Mouse (Mus musculus): ENCODE data around the gene Atf7ip. TPM values are rescaled to one million over a fixed set of nuclear protein-coding genes. Genes with fewer than 3 reads are reported as not detected.

Gene Atf7ip
- polyA plus RNA-seq, 1 experiment from 2014 or later, result 66.6 TPM

- Histone ChIP-seq H3K36me3 (ENCODE audit: control insufficient read depth, insufficient read depth, low read length) (peaks cover 3% of the 10 kb centered on the region; the same call in 1 of the 2 replicates), H3K27ac (ENCODE audit: low read depth, low read length) (no peak overlapping the region), H3K9me3 (ENCODE audit: control insufficient read depth, low read length) (no peaks in the 10 kb centered on the region; the same call in 1 of the 2 replicates), H3K27me3 (ENCODE audit: control insufficient read depth, insufficient read depth, low read length) (no peaks in the 10 kb centered on the region), H3K4me2 (ENCODE audit: low read depth, low read length, severe bottlenecking) (no peak overlapping the region), H3K4me1 (replicated peaks; ENCODE audit: control insufficient read depth, insufficient read depth, low read length) (no peaks in the 10 kb centered on the region), H3K4me3 (ENCODE audit: low read depth, low read length) (no peak overlapping the region), H3K9ac (ENCODE audit: low read length) (no peak overlapping the region)
- ATAC-seq (replicated peaks; ENCODE audit: low FRiP score), result 0 out of 2 replicates have a peak, but pooled peaks have one; percentile 32
- 98% methylated on average over 3 of the region's 3 CpGs for WGBS
- no peak for DNase-seq (ENCODE audit: low spot score)
Measured at GRCm38 (mm10) chr6:136612312-136612711, 106.3 kb downstream of the Atf7ip start.

GRCm38 (mm10) chr6:136614156-136614555 lies 108.2 kb downstream of the Atf7ip start:
- Histone ChIP-seq H3K4me3 (ENCODE audit: low read depth, low read length) (no peak overlapping the region), H3K4me1 (replicated peaks; ENCODE audit: control insufficient read depth, insufficient read depth, low read length) (no peaks in the 10 kb centered on the region), H3K27ac (ENCODE audit: low read depth, low read length) (no peak overlapping the region), H3K36me3 (ENCODE audit: control insufficient read depth, insufficient read depth, low read length) (peaks cover 3% of the 10 kb centered on the region; the same call in 1 of the 2 replicates), H3K27me3 (ENCODE audit: control insufficient read depth, insufficient read depth, low read length) (no peaks in the 10 kb centered on the region), H3K9ac (ENCODE audit: low read length) (no peak overlapping the region), H3K4me2 (ENCODE audit: low read depth, low read length, severe bottlenecking) (no peak overlapping the region), H3K9me3 (ENCODE audit: control insufficient read depth, low read length) (no peaks in the 10 kb centered on the region; the same call in 1 of the 2 replicates)
- no peak for ATAC-seq (replicated peaks; ENCODE audit: low FRiP score)
- no peak for DNase-seq (ENCODE audit: low spot score)
- 90% methylated on average over 3 of the region's 3 CpGs for WGBS

- Histone ChIP-seq H3K27me3 (ENCODE audit: control insufficient read depth, insufficient read depth, low read length) (no peaks in the 10 kb centered on the region), H3K4me3 (ENCODE audit: low read depth, low read length) (no peak overlapping the region), H3K36me3 (ENCODE audit: control insufficient read depth, insufficient read depth, low read length) (no peaks in the 10 kb centered on the region), H3K27ac (ENCODE audit: low read depth, low read length) (no peak overlapping the region), H3K4me1 (replicated peaks; ENCODE audit: control insufficient read depth, insufficient read depth, low read length) (no peaks in the 10 kb centered on the region), H3K9ac (ENCODE audit: low read length) (no peak overlapping the region), H3K4me2 (ENCODE audit: low read depth, low read length, severe bottlenecking) (no peak overlapping the region), H3K9me3 (ENCODE audit: control insufficient read depth, low read length) (no peaks in the 10 kb centered on the region)
- DNase-seq (ENCODE audit: low spot score), result peak; percentile 89
- peak; percentile 80 for ATAC-seq (replicated peaks; ENCODE audit: low FRiP score)
- 55% methylated on average over 17 of the region's 17 CpGs for WGBS
Measured at GRCm38 (mm10) chr6:136620361-136621139, 114.6 kb downstream of the Atf7ip start.

GRCm38 (mm10) chr6:136625421-136625820 lies 119.5 kb downstream of the Atf7ip start:
- Histone ChIP-seq H3K27ac (ENCODE audit: low read depth, low read length) (no peak overlapping the region), H3K27me3 (ENCODE audit: control insufficient read depth, insufficient read depth, low read length) (0 out of 2 replicates have a peak, but pooled peaks cover 2% of the 10 kb centered on the region), H3K9me3 (ENCODE audit: control insufficient read depth, low read length) (no peaks in the 10 kb centered on the region), H3K4me1 (replicated peaks; ENCODE audit: control insufficient read depth, insufficient read depth, low read length) (no peaks in the 10 kb centered on the region), H3K4me2 (ENCODE audit: low read depth, low read length, severe bottlenecking) (no peak overlapping the region), H3K36me3 (ENCODE audit: control insufficient read depth, insufficient read depth, low read length) (no peaks in the 10 kb centered on the region), H3K9ac (ENCODE audit: low read length) (no peak overlapping the region), H3K4me3 (ENCODE audit: low read depth, low read length) (no peak overlapping the region)
- no peak for ATAC-seq (replicated peaks; ENCODE audit: low FRiP score)
- DNase-seq (ENCODE audit: low spot score), result no peak
- 92% methylated on average over 12 of the region's 12 CpGs for WGBS

GRCm38 (mm10) chr6:136629639-136630038 lies 123.7 kb downstream of the Atf7ip start:
- Histone ChIP-seq H3K9me3 (ENCODE audit: control insufficient read depth, low read length) (no peaks in the 10 kb centered on the region), H3K27ac (ENCODE audit: low read depth, low read length) (no peak overlapping the region), H3K4me3 (ENCODE audit: low read depth, low read length) (no peak overlapping the region), H3K4me1 (replicated peaks; ENCODE audit: control insufficient read depth, insufficient read depth, low read length) (no peaks in the 10 kb centered on the region), H3K9ac (ENCODE audit: low read length) (no peak overlapping the region), H3K36me3 (ENCODE audit: control insufficient read depth, insufficient read depth, low read length) (no peaks in the 10 kb centered on the region), H3K4me2 (ENCODE audit: low read depth, low read length, severe bottlenecking) (no peak overlapping the region), H3K27me3 (ENCODE audit: control insufficient read depth, insufficient read depth, low read length) (peaks cover 6% of the 10 kb centered on the region)
- 85% methylated on average over 5 of the region's 5 CpGs for WGBS
- no peak for ATAC-seq (replicated peaks; ENCODE audit: low FRiP score)
- no peak for DNase-seq (ENCODE audit: low spot score)

- ATAC-seq (replicated peaks; ENCODE audit: low FRiP score) (no peak), DNase-seq (ENCODE audit: low spot score) (no peak)
- 89% methylated on average over 8 of the region's 8 CpGs for WGBS
- peaks cover 6% of the 10 kb centered on the region for H3K27me3 ChIP-seq (ENCODE audit: control insufficient read depth, insufficient read depth, low read length)
- no peak overlapping the region for H3K4me3 ChIP-seq (ENCODE audit: low read depth, low read length)
- H3K9me3 ChIP-seq (ENCODE audit: control insufficient read depth, low read length), result no peaks in the 10 kb centered on the region
- no peak overlapping the region for H3K4me2 ChIP-seq (ENCODE audit: low read depth, low read length, severe bottlenecking)
- H3K36me3 ChIP-seq (ENCODE audit: control insufficient read depth, insufficient read depth, low read length), result no peaks in the 10 kb centered on the region
- no peak overlapping the region for H3K9ac ChIP-seq (ENCODE audit: low read length)
- no peaks in the 10 kb centered on the region for H3K4me1 ChIP-seq (replicated peaks; ENCODE audit: control insufficient read depth, insufficient read depth, low read length)
- no peak overlapping the region for H3K27ac ChIP-seq (ENCODE audit: low read depth, low read length)
Measured at GRCm38 (mm10) chr6:136631519-136631918, 125.6 kb downstream of the Atf7ip start.

GRCm38 (mm10) chr6:136631945-136632534 lies 126.1 kb downstream of the Atf7ip start:
- 87% methylated on average over 13 of the region's 13 CpGs for WGBS
- no peak for ATAC-seq (replicated peaks; ENCODE audit: low FRiP score)
- Histone ChIP-seq H3K9ac (ENCODE audit: low read length) (no peak overlapping the region), H3K36me3 (ENCODE audit: control insufficient read depth, insufficient read depth, low read length) (no peaks in the 10 kb centered on the region), H3K27ac (ENCODE audit: low read depth, low read length) (no peak overlapping the region), H3K9me3 (ENCODE audit: control insufficient read depth, low read length) (no peaks in the 10 kb centered on the region), H3K4me2 (ENCODE audit: low read depth, low read length, severe bottlenecking) (no peak overlapping the region), H3K4me1 (replicated peaks; ENCODE audit: control insufficient read depth, insufficient read depth, low read length) (no peaks in the 10 kb centered on the region), H3K27me3 (ENCODE audit: control insufficient read depth, insufficient read depth, low read length) (peaks cover 6% of the 10 kb centered on the region), H3K4me3 (ENCODE audit: low read depth, low read length) (no peak overlapping the region)
- no peak for DNase-seq (ENCODE audit: low spot score)

- H3K9me3 ChIP-seq (ENCODE audit: control insufficient read depth, low read length), result no peaks in the 10 kb centered on the region
- H3K9ac ChIP-seq (ENCODE audit: low read length), result no peak overlapping the region
- no peaks in the 10 kb centered on the region for H3K36me3 ChIP-seq (ENCODE audit: control insufficient read depth, insufficient read depth, low read length)
- ATAC-seq (replicated peaks; ENCODE audit: low FRiP score) (no peak), DNase-seq (ENCODE audit: low spot score) (no peak)
- H3K4me1 ChIP-seq (replicated peaks; ENCODE audit: control insufficient read depth, insufficient read depth, low read length), result no peaks in the 10 kb centered on the region
- peaks cover 6% of the 10 kb centered on the region for H3K27me3 ChIP-seq (ENCODE audit: control insufficient read depth, insufficient read depth, low read length)
- no peak overlapping the region for H3K4me2 ChIP-seq (ENCODE audit: low read depth, low read length, severe bottlenecking)
- H3K27ac ChIP-seq (ENCODE audit: low read depth, low read length), result no peak overlapping the region
- H3K4me3 ChIP-seq (ENCODE audit: low read depth, low read length), result no peak overlapping the region
- WGBS, result 88% methylated on average over 3 of the region's 3 CpGs
Measured at GRCm38 (mm10) chr6:136633154-136633553, 127.2 kb downstream of the Atf7ip start.
